Mouse (Mus musculus): ENCODE results near the gene Btbd9.

DNA sequence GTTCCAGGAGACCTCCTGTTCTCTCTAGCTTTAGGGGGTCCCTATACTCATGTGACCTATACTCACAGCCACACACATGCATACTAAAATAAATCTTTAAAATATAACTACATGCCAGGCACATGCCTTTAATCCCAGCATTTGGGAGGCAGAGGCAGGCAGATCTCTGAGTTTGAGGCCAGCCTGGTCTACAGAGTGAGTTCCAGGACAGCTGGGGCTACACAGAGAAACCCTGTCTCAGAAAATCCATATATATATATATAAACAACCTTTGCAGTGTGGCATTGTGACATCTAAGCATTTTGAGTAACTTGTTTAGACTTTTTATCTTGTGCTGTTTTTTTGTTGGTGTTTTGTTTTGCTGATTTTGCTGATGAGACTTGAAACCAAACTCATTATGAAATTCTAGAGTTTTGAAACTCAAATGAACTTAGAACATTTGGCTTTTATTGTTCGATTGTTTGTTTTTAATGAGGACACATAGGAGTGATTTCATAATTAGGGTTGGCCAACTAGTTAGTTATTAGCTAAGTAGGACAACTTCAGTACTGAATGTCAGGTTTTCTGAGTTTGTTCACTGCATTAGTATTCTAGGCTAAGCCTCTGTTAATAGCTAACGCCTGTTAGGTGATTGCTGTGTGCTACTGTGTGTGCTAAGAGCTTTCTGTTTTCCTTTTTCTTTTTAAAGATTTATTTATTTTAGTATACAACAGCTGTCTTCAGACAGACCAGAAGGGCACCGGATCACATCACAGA, 42.0 kb upstream of the Btbd9 start:
- TF ChIP-seq TAL1 (IDR thresholded peaks at IDR 0.05; ENCODE audit: low read length) (no peak), USF1 (IDR thresholded peaks at IDR 0.05; ENCODE audit: low read depth, low read length) (no peak), MEF2A (IDR thresholded peaks at IDR 0.05; ENCODE audit: extremely low read depth, insufficient replicate concordance, low read depth, low read length, poor library complexity, severe bottlenecking) (no peak), GABPA (IDR thresholded peaks at IDR 0.05; ENCODE audit: low read depth, low read length) (no peak), POLR2A (IDR thresholded peaks at IDR 0.05; ENCODE audit: control insufficient read depth in 1 of 2, insufficient read depth in 1 of 2, low read depth in 1 of 2, low read length in 2 of 2, poor library complexity in 1 of 2) (no peak)

Measured in MEL (cell line).